Comparison of ENCODE assay signal across 9 mouse cellular contexts in genomic region chr2:165792431-165793282, GRCm38 (mm10).
A peak's percentile ranks its signal among the peaks of the same experiment; 100 is the strongest.
DNase-seq lines count a peak whose midpoint lies in the region; ATAC-seq and TF ChIP-seq lines count a peak whose summit lies in the region.
"Had no signal": no experiment of that assay in that cellular context is flagged by ENCODE, and none has a peak within 500 bp of the region (broad histone marks: within the 10 kb centered on the region; RNA-seq: fewer than 3 reads in every experiment).

No protein-coding gene starts in this region.

- ATAC-seq in forebrain, embryonic 13.5 days, result no peak

- H3K27me3 ChIP-seq in spleen, adult 2 months (ENCODE audit: control insufficient read depth, insufficient read depth, low read length), result no peaks in the 10 kb centered on the region
- no peaks in the 10 kb centered on the region for H3K27me3 ChIP-seq in forebrain, embryonic 13.5 days

- H3K9ac ChIP-seq in forebrain, embryonic 13.5 days, result no peak overlapping the region

- peak overlapping the region; percentile 73 for H3K27ac ChIP-seq in bone marrow, adult 2 months (ENCODE audit: control insufficient read depth, insufficient read depth, low read depth, low read length, poor library complexity)
- peak overlapping the region; percentile 65 for H3K27ac ChIP-seq in spleen, adult 2 months (ENCODE audit: insufficient read depth, low read length)
- H3K27ac ChIP-seq in forebrain, embryonic 13.5 days, result no peak overlapping the region
- H3K27ac ChIP-seq: forebrain, embryonic 10.5 days had no signal

- no peaks in the 10 kb centered on the region for H3K4me1 ChIP-seq in bone marrow, adult 2 months (ENCODE audit: control insufficient read depth, insufficient read depth, low read length)
- H3K4me1 ChIP-seq in spleen, adult 2 months (ENCODE audit: control insufficient read depth, insufficient read depth, insufficient read length), result peaks cover 10% of the 10 kb centered on the region; the same call in 1 of the 2 replicates
- H3K4me1 ChIP-seq in forebrain, embryonic 13.5 days, result peaks cover 24% of the 10 kb centered on the region

- H3K9me3 ChIP-seq in forebrain, embryonic 13.5 days (replicated peaks), result no peaks in the 10 kb centered on the region
- H3K9me3 ChIP-seq: forebrain, embryonic 10.5 days had no signal

- 44% methylated on average over 25 of the region's 25 CpGs for WGBS in bone marrow, adult 2 months
- WGBS in spleen, adult 2 months, result 35% methylated on average over 25 of the region's 25 CpGs
- whole genome bisulfite sequencing in forebrain, embryonic 13.5 days, result 91% methylated on average over 25 of the region's 25 CpGs

- DNase-seq in 416B (ENCODE audit: low read depth), result peak; percentile 83
- peak; percentile 63 to 66 for DNase-seq in B cell, adult 2 months
- DNase-seq in spleen, adult 2 months (ENCODE audit: low read depth in 1 of 2, low spot score in 2 of 2), result peak; percentile 26 to 59
- no peak for DNase-seq in cerebellum, adult 18-20 months
- DNase-seq in retina, postnatal 1 day, result no peak

- TF ChIP-seq POLR2A in bone marrow, adult 2 months (IDR thresholded peaks at IDR 0.05; ENCODE audit: borderline replicate concordance, control insufficient read depth, low read depth, low read length), result no peak
- TF ChIP-seq POLR2A in spleen, adult 2 months (IDR thresholded peaks at IDR 0.05; ENCODE audit: low read depth, low read length), result no peak

- no peak overlapping the region for H3K4me2 ChIP-seq in forebrain, embryonic 13.5 days
- H3K4me2 ChIP-seq: liver, embryonic 11.5 days had no signal

- peaks cover 46% of the 10 kb centered on the region for H3K36me3 ChIP-seq in spleen, adult 2 months (ENCODE audit: control insufficient read depth, insufficient read depth, low read length)
- peaks cover 96% of the 10 kb centered on the region for H3K36me3 ChIP-seq in forebrain, embryonic 13.5 days (ENCODE audit: poor library complexity, severe bottlenecking)

- no peak for TF ChIP-seq CTCF in bone marrow, adult 2 months (IDR thresholded peaks at IDR 0.05; ENCODE audit: control insufficient read depth, insufficient read depth, low read length)
- no peak for TF ChIP-seq CTCF in spleen, adult 2 months (IDR thresholded peaks at IDR 0.05; ENCODE audit: extremely low read depth, insufficient read depth, insufficient read length, insufficient replicate concordance)

- H3K4me3 ChIP-seq in bone marrow, adult 2 months (replicated peaks; ENCODE audit: control insufficient read depth, low read depth, low read length), result no peak overlapping the region
- no peak overlapping the region for H3K4me3 ChIP-seq in spleen, adult 2 months (ENCODE audit: extremely low read depth, insufficient read depth, insufficient read length)
- no peak overlapping the region for H3K4me3 ChIP-seq in forebrain, embryonic 13.5 days
- H3K4me3 ChIP-seq: forebrain, embryonic 10.5 days had no signal

Comparison
In these comparisons a context has a peak if more than half of its experiments do, and no peak if none do; other contexts are left out.
1. DNase-seq: peak in 416B (single experiment), B cell, adult 2 months (2 of 2) and spleen, adult 2 months (2 of 2); none in cerebellum, adult 18-20 months (0 of 2) and retina, postnatal 1 day (single experiment).